Mouse (Mus musculus) C2C12 (cell line): ENCODE measurements around the gene Nkd1.

Experiments used
- CEBPB ChIP-seq: IDR thresholded peaks from one replicate; pipeline ENCODE4 v1.6.1; 2011; ENCODE audit warnings: low read depth, mild to moderate bottlenecking, control low read depth, moderate library complexity
- CTCF ChIP-seq: IDR thresholded peaks from one replicate; pipeline ENCODE4 v1.5.1; 2011; ENCODE audit not compliant: control insufficient read depth, insufficient read depth, insufficient read length
- MAX ChIP-seq: IDR thresholded peaks from one replicate; pipeline ENCODE4 v1.6.1; 2011; ENCODE audit warnings: mild to moderate bottlenecking, control low read depth
- MYOD1 ChIP-seq: IDR thresholded peaks from one replicate; pipeline ENCODE4 v1.6.1; 2011; ENCODE audit warnings: low read depth; ENCODE audit not compliant: control insufficient read depth, insufficient read length
- MYOG ChIP-seq: IDR thresholded peaks from one replicate; pipeline ENCODE4 v1.6.1; 2011; ENCODE audit not compliant: control insufficient read depth, insufficient read length; ENCODE audit errors: extremely low read depth
- USF1 ChIP-seq: IDR thresholded peaks from one replicate; pipeline ENCODE4 v1.6.1; 2011; ENCODE audit warnings: low read depth, mild to moderate bottlenecking, control low read depth, moderate library complexity

DNA sequence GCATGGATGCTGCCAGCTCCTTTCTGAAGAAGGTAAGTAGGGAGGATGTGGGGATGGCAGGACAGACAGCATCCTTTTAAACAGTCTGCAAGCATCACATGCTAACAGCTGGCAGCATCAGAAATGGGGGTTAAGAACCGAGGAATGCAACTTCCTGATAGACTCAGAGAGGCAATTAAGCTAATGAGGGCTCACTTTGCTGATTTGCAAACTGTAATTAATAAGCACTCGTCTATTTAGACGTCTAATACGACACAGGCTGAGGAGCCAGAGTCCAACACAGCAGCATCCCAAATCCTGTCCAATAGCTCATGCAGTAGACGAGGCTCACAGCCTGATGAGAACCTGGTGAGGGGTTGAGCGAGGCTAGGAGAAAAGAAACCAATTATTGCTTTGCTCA is 89.1 kb downstream of the Nkd1 start:
- TF ChIP-seq CTCF (no peak), MYOD1 (no peak), MAX (no peak), CEBPB (no peak), MYOG (no peak), USF1 (no peak)
